Mouse (Mus musculus) intestine, postnatal 0 days (tissue): ENCODE data around the gene Scn2b. TPM values are rescaled to one million over a fixed set of nuclear protein-coding genes. Genes with fewer than 3 reads are reported as not detected.

ENCODE experiments used
- ATAC-seq: fragments of 200-750 bp; cut with Nextera tagmentation; 2 replicates; pipeline ENCODE4 v1.8.0; 2017; ENCODE audit warnings: mild to moderate bottlenecking, moderate TSS enrichment, moderate library complexity
- H3K27ac ChIP-seq: fragments of 300-500 bp; sonication (generic); 2 replicates; pipeline ENCODE4 v1.5.1; 2014; ENCODE audit warnings: mild to moderate bottlenecking, low read depth, low read length, moderate library complexity
- H3K27me3 ChIP-seq: fragments of 300-500 bp; sonication (generic); replicated peaks from 2 replicates; pipeline ENCODE4 v1.6.1; 2014; ENCODE audit warnings: low read length, mixed read lengths; ENCODE audit not compliant: control insufficient read depth, insufficient read depth
- H3K36me3 ChIP-seq: fragments of 300-500 bp; sonication (generic); 2 replicates; pipeline ENCODE4 v1.6.1; 2014; ENCODE audit warnings: mild to moderate bottlenecking, moderate library complexity; ENCODE audit not compliant: control insufficient read depth, insufficient read depth
- H3K4me1 ChIP-seq: fragments of 300-500 bp; sonication (generic); replicated peaks from 2 replicates; pipeline ENCODE4 v1.6.1; 2014; ENCODE audit warnings: antibody characterized with exemption, low read length, mixed read lengths; ENCODE audit not compliant: control insufficient read depth, insufficient read depth
- H3K4me2 ChIP-seq: fragments of 300-500 bp; sonication (generic); replicated peaks from 2 replicates; pipeline ENCODE4 v1.6.1; 2014; ENCODE audit warnings: low read depth, mild to moderate bottlenecking, moderate library complexity
- H3K4me3 ChIP-seq: fragments of 300-500 bp; sonication (generic); 2 replicates; pipeline ENCODE4 v1.5.1; 2014; ENCODE audit warnings: low read depth, low read length
- H3K9ac ChIP-seq: fragments of 300-500 bp; sonication (generic); 2 replicates; pipeline ENCODE4 v1.6.1; 2014; ENCODE audit warnings: mild to moderate bottlenecking, low read depth, low read length
- H3K9me3 ChIP-seq: fragments of 300-500 bp; sonication (generic); 2 replicates; pipeline ENCODE4 v1.6.1; 2016; ENCODE audit warnings: mixed run types; ENCODE audit not compliant: control insufficient read depth
- CTCF ChIP-seq: sonication (generic); IDR thresholded peaks from 2 replicates; pipeline ENCODE4 v1.5.1; 2016; ENCODE audit warnings: low read depth, mild to moderate bottlenecking, control low read depth, antibody characterized with exemption, moderate library complexity
- WGBS: fragments of 180-500 bp; shearing (Covaris S2); extraction: QIAGEN DNeasy Blood & Tissue Kit; methylation state at CpG from one replicate; pipeline ENCODE4 v1.1.7; 2014; 5-methylcytosine and 5-hydroxymethylcytosine counted together
- polyA plus RNA-seq: library from polyadenylated mRNA; unstranded; fragments of >200 nt; fragmentation: Nextera tagmentation; extraction: Ambion mirVana; gene quantifications from 2 replicates; pipeline ENCODE4 v1.2.1, GENCODE M21; 2015

The Scn2b gene
- polyA plus RNA-seq, 1 experiment from 2014 or later: 0.96 TPM

DNA sequence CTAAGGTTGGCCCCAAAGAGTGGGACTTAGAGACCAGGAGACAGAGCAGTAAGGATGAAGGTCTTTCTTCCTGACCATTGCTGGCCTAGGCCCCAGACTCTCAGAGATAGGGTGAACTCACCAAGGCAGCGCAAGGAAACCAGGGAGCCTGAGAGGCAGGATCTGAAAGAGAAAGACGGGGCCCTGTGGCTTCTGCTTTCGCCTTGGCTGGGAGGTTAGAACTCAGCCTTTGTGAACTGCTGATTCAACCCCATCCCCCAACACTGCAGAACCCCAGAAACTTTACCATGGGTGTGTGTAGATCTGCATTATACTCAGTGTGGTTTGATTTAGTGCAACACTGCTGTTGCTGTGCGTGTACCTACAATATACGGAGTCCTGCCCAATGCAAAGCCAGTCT is 61.7 kb downstream of the Scn2b start:
- peaks cover 45% of the 10 kb centered on the region for H3K36me3 ChIP-seq
- 91% methylated on average over 5 of the region's 5 CpGs for WGBS
- H3K27me3 ChIP-seq: no peaks in the 10 kb centered on the region
- no peak overlapping the region for H3K9ac ChIP-seq
- H3K4me2 ChIP-seq: no peak overlapping the region
- ATAC-seq: no peak
- no peak for TF ChIP-seq CTCF
- H3K9me3 ChIP-seq: no peaks in the 10 kb centered on the region
- no peaks in the 10 kb centered on the region; the same call in 1 of the 2 replicates for H3K4me1 ChIP-seq
- no peak overlapping the region for H3K27ac ChIP-seq
- no peak overlapping the region for H3K4me3 ChIP-seq

Other genes starting within 250 kb of the Scn2b start
- 2.9 and 3.4 TPM in 2 replicates for gene Kmt2a, start 236.5 kb upstream of the Scn2b start, polyA plus RNA-seq
- gene Atp5l, start 197.0 kb upstream of the Scn2b start, polyA plus RNA-seq: 1,311 and 1,336 TPM in 2 replicates
- gene Ube4a, start 152.2 kb upstream of the Scn2b start, polyA plus RNA-seq: 12.7 and 12.9 TPM in 2 replicates
- 0.61 and 0.78 TPM in 2 replicates for gene Cd3g, start 137.4 kb upstream of the Scn2b start, polyA plus RNA-seq
- gene Cd3d, start 136.0 kb upstream of the Scn2b start, polyA plus RNA-seq: 0.51 and 0.95 TPM in 2 replicates
- gene Cd3e, start 108.2 kb upstream of the Scn2b start, polyA plus RNA-seq: 0.37 and 0.74 TPM in 2 replicates
- 9.1 and 11.0 TPM in 2 replicates for gene Mpzl2, start 78.0 kb upstream of the Scn2b start, polyA plus RNA-seq
- gene Mpzl3, start 62.6 kb upstream of the Scn2b start, polyA plus RNA-seq: 6.5 and 7.5 TPM in 2 replicates
- 221 and 255 TPM in 2 replicates for gene Jaml, start 38.6 kb upstream of the Scn2b start, polyA plus RNA-seq
- gene Scn4b, start 20.6 kb downstream of the Scn2b start, polyA plus RNA-seq: 0.04 TPM in 1 of 2 replicates, not detected in the other
- gene BC049352, start 64.2 kb downstream of the Scn2b start, polyA plus RNA-seq: 0.48 and 1.0 TPM in 2 replicates
- gene Tmprss4, start 86.3 kb downstream of the Scn2b start, polyA plus RNA-seq: 70.6 and 72.0 TPM in 2 replicates
- 1.2 TPM in 2 replicates for gene Il10ra, start 151.4 kb downstream of the Scn2b start, polyA plus RNA-seq
- 0.04 TPM in 1 of 2 replicates, not detected in the other for gene Tmprss13, start 201.3 kb downstream of the Scn2b start, polyA plus RNA-seq